Mouse (Mus musculus) left cerebral cortex, postnatal 4 days (tissue): ENCODE results near the gene Tgif1. TPM values are rescaled to one million over a fixed set of nuclear protein-coding genes. Genes with fewer than 3 reads are reported as not detected.

Source experiments
- DNase-seq: peaks from one replicate; pipeline ENCODE4 v3.0.0-alpha.2; 2022
- intact Hi-C: fragments of 180-260 bp; cut with DNase I; formaldehyde crosslinking; loops from one replicate; pipeline ENCODE4 v1.15.1; 2025
- total RNA-seq, 2 experiments: library from RNA; stranded (reverse); gene quantifications; 2 replicates each; pipeline ENCODE4 v1.2.3; 2021

The Tgif1 gene
- total RNA-seq, 2 experiments from 2014 or later: 3.2 to 3.3 TPM

GRCm38 (mm10) chr17:70868577-70869229 lies 15.4 kb upstream of the Tgif1 start:
- intact Hi-C loops: no loop called here
- no peak for DNase-seq

- DNase-seq: no peak
- intact Hi-C loops: no loop called here
Observed at GRCm38 (mm10) chr17:70866538-70867114, 13.3 kb upstream of the Tgif1 start.

- no peak for DNase-seq
- intact Hi-C loops: no loop called here
Observed at GRCm38 (mm10) chr17:70866029-70866428, 12.7 kb upstream of the Tgif1 start.

GRCm38 (mm10) chr17:70865060-70865604 lies 11.8 kb upstream of the Tgif1 start:
- intact Hi-C loops: no loop called here
- no peak for DNase-seq

GRCm38 (mm10) chr17:70864645-70865044 lies 11.3 kb upstream of the Tgif1 start:
- no peak for DNase-seq
- intact Hi-C loops: no loop called here

- DNase-seq: no peak
- intact Hi-C loops: no loop called here
Observed at GRCm38 (mm10) chr17:70864117-70864516, 10.8 kb upstream of the Tgif1 start.

- no peak for DNase-seq
- intact Hi-C loops: no loop called here
Observed at GRCm38 (mm10) chr17:70858814-70859213, 5.5 kb upstream of the Tgif1 start.

- DNase-seq: peak; percentile 77
Observed at GRCm38 (mm10) chr17:70856871-70857415, 3.6 kb upstream of the Tgif1 start.

GRCm38 (mm10) chr17:70854021-70854420 lies 675 bp upstream of the Tgif1 start:
- intact Hi-C loops: loop anchor here (5.0 kb wide), 1 partner anchor 113 kb away; no protein-coding TSS in a partner anchor
- DNase-seq: no peak

More at GRCm38 (mm10) chr17:70856871-70857415, 3.6 kb upstream of the Tgif1 start:
- intact Hi-C loops: no loop called here

- intact Hi-C loops: loop anchor here (5.0 kb wide), 1 partner anchor 114 kb away; no protein-coding TSS in a partner anchor
- DNase-seq: peak; percentile 82
Observed at GRCm38 (mm10) chr17:70852686-70853386, 510 bp downstream of the Tgif1 start.

- intact Hi-C loops: loop anchor here (5.0 kb wide), 1 partner anchor 115 kb away; no protein-coding TSS in a partner anchor
- DNase-seq: peak; percentile 22
Observed at GRCm38 (mm10) chr17:70852011-70852685, 1.2 kb downstream of the Tgif1 start.

- DNase-seq: peak; percentile 79
- intact Hi-C loops: loop anchor here (5.0 kb wide), 1 partner anchor 116 kb away; no protein-coding TSS in a partner anchor
Observed at GRCm38 (mm10) chr17:70850996-70851991, 2.1 kb downstream of the Tgif1 start.

- intact Hi-C loops: loop anchor here (5.0 kb wide), 1 partner anchor 117 kb away; no protein-coding TSS in a partner anchor
- DNase-seq: peak; percentile 67
Observed at GRCm38 (mm10) chr17:70850233-70850995, 2.9 kb downstream of the Tgif1 start.

- DNase-seq: peak; percentile 81
- intact Hi-C loops: loop anchor here (5.0 kb wide), 1 partner anchor 118 kb away; no protein-coding TSS in a partner anchor
Observed at GRCm38 (mm10) chr17:70849399-70850232, 3.7 kb downstream of the Tgif1 start.

- intact Hi-C loops: no loop called here
- DNase-seq: peak; percentile 25
Observed at GRCm38 (mm10) chr17:70848511-70849398, 4.6 kb downstream of the Tgif1 start.

- no peak for DNase-seq
- intact Hi-C loops: no loop called here
Observed at GRCm38 (mm10) chr17:70847751-70848510, 5.4 kb downstream of the Tgif1 start.
